Mouse (Mus musculus): Measurements from ENCODE around the gene Gpr153. TPM values are rescaled to one million over a fixed set of nuclear protein-coding genes. Genes with fewer than 3 reads are reported as not detected.

The Gpr153 gene
- total and polyA plus RNA-seq, 3 experiments: 0.08 TPM; not detected in 2

DNA sequence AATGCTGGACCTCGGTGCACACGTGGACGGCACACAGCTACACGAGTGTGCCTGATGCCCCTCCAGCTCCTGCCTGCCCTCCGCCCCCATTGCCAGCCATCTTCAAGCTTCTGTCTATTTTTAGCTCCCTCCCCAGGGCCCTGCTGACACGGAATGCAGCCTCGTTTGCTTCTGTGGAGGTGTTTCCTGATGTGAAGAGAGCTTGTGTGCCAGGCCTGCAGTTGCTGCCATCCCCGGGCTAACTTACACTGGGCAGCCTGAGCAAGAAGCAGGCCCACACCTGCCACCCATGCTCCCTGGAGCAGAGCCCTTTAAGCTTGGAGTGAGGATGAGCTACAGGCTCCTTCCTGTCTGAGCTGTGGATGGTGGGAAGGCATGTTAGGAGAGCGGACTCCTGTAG is 11.8 kb upstream of the Gpr153 start:
- DNase-seq (ENCODE audit: low read depth, low spot score): no peak
- H3K4me3 ChIP-seq (ENCODE audit: control insufficient read depth in 1 of 2, insufficient read depth in 1 of 2, low read depth in 2 of 2, low read length in 2 of 2): no peak overlapping the region
- H3K9me3 ChIP-seq (replicated peaks; ENCODE audit: insufficient read depth, low read length): no peaks in the 10 kb centered on the region
- H3K36me3 ChIP-seq (ENCODE audit: control insufficient read depth in 1 of 2, insufficient read depth in 2 of 2, low read length in 2 of 2): no peaks in the 10 kb centered on the region
- H3K27me3 ChIP-seq (ENCODE audit: control insufficient read depth in 1 of 2, insufficient read depth in 2 of 2, low read length in 2 of 2): no peaks in the 10 kb centered on the region
- H3K79me2 ChIP-seq (ENCODE audit: control insufficient read depth, insufficient read depth, low read length, poor library complexity): no peaks in the 10 kb centered on the region
- H3K4me1 ChIP-seq (ENCODE audit: control insufficient read depth in 1 of 2, insufficient read depth in 2 of 2, low read length in 2 of 2): no peaks in the 10 kb centered on the region; a peak in 1 of 4 replicates
- no peak overlapping the region for H3K9ac ChIP-seq (ENCODE audit: control insufficient read depth, low read depth, low read length, poor library complexity, severe bottlenecking)
- no peak overlapping the region for H3K27ac ChIP-seq (ENCODE audit: control insufficient read depth, low read depth, low read length)
- TF ChIP-seq MXI1 (IDR thresholded peaks at IDR 0.05; ENCODE audit: low read depth, low read length) (no peak), ZNF384 (IDR thresholded peaks at IDR 0.05; ENCODE audit: low read depth, low read length) (no peak), MAFK (IDR thresholded peaks at IDR 0.05; ENCODE audit: borderline replicate concordance, low read depth, low read length) (no peak), MYC (IDR thresholded peaks at IDR 0.05; ENCODE audit: low read depth, low read length) (no peak), MAZ (IDR thresholded peaks at IDR 0.05; ENCODE audit: low read depth, low read length) (no peak), E2F4 (IDR thresholded peaks at IDR 0.05; ENCODE audit: borderline replicate concordance, low read depth, low read length) (no peak), SMC3 (IDR thresholded peaks at IDR 0.05; ENCODE audit: low read depth, low read length) (no peak), MAX (IDR thresholded peaks at IDR 0.05; ENCODE audit: low read length) (no peak)

DNA sequence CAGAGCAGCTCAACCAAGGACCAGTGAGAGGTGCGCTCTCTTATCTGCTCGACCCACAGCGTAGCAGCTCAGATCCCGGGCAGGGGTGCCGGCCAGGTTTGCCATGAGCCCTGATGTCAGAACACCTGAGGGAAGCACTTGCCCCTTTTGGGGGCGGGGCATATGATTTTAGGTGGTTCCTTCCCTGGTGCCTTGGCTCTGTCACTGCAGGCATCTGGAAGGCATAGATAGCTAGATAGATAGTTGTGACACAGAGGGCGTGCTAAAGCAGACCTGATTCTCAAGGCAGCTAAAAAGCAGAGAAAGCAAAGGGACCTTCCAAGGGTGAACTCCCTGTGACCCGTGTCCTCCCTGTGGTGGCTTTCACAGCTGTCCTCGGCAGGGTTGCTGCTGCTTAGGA is 10.9 kb upstream of the Gpr153 start:
- no peak for TF ChIP-seq MEF2A (IDR thresholded peaks at IDR 0.05; ENCODE audit: extremely low read depth, insufficient replicate concordance, low read depth, low read length, poor library complexity, severe bottlenecking)
- no peak for TF ChIP-seq GABPA (IDR thresholded peaks at IDR 0.05; ENCODE audit: low read depth, low read length)
- TF ChIP-seq ETS1 (IDR thresholded peaks at IDR 0.05; ENCODE audit: low read depth, low read length): no peak
- no peak for TF ChIP-seq USF1 (IDR thresholded peaks at IDR 0.05; ENCODE audit: low read depth, low read length)
- TF ChIP-seq HCFC1 (IDR thresholded peaks at IDR 0.05; ENCODE audit: low read depth, low read length): no peak
- TF ChIP-seq POLR2AphosphoS5 (IDR thresholded peaks at IDR 0.05; ENCODE audit: borderline replicate concordance, low read depth, low read length): no peak
- no peak for TF ChIP-seq POLR2A (IDR thresholded peaks at IDR 0.05; ENCODE audit: control insufficient read depth in 1 of 2, insufficient read depth in 1 of 2, low read depth in 1 of 2, low read length in 2 of 2, poor library complexity in 1 of 2)
- no peak for TF ChIP-seq SMC3 (IDR thresholded peaks at IDR 0.05; ENCODE audit: low read depth, low read length)
- TF ChIP-seq MYC (IDR thresholded peaks at IDR 0.05; ENCODE audit: low read depth, low read length): no peak
- no peak for TF ChIP-seq USF2 (IDR thresholded peaks at IDR 0.05; ENCODE audit: borderline replicate concordance in 1 of 2, insufficient read depth in 1 of 2, low read depth in 1 of 2, low read length in 2 of 2)
- no peak overlapping the region for H3K27ac ChIP-seq (ENCODE audit: control insufficient read depth, low read depth, low read length)
- H3K4me1 ChIP-seq (ENCODE audit: control insufficient read depth in 1 of 2, insufficient read depth in 2 of 2, low read length in 2 of 2): no peaks in the 10 kb centered on the region
- no peaks in the 10 kb centered on the region for H3K79me2 ChIP-seq (ENCODE audit: control insufficient read depth, insufficient read depth, low read length, poor library complexity)
- no peaks in the 10 kb centered on the region for H3K27me3 ChIP-seq (ENCODE audit: control insufficient read depth in 1 of 2, insufficient read depth in 2 of 2, low read length in 2 of 2)
- no peaks in the 10 kb centered on the region for H3K9me3 ChIP-seq (replicated peaks; ENCODE audit: insufficient read depth, low read length)
- peak; percentile 23 for DNase-seq (ENCODE audit: low read depth, low spot score)
- H3K9ac ChIP-seq (ENCODE audit: control insufficient read depth, low read depth, low read length, poor library complexity, severe bottlenecking): no peak overlapping the region
- no peaks in the 10 kb centered on the region for H3K36me3 ChIP-seq (ENCODE audit: control insufficient read depth in 1 of 2, insufficient read depth in 2 of 2, low read length in 2 of 2)
- no peak overlapping the region for H3K4me3 ChIP-seq (ENCODE audit: control insufficient read depth in 1 of 2, insufficient read depth in 1 of 2, low read depth in 2 of 2, low read length in 2 of 2)

All from MEL (cell line).